Mouse (Mus musculus) CH12.LX (cell line): Measurements from ENCODE around the gene Nptn. TPM values are rescaled to one million over a fixed set of nuclear protein-coding genes. Genes with fewer than 3 reads are reported as not detected.
A peak's percentile ranks its signal among the peaks of the same experiment; 100 is the strongest.

Experiments
- DNase-seq: peaks from one replicate; pipeline ENCODE4 v3.0.0-alpha.2; 2013; ENCODE audit errors: extremely low read depth
- H3K27ac ChIP-seq: 2 replicates; pipeline ENCODE4 v1.5.1; 2012; ENCODE audit warnings: low read depth, mild to moderate bottlenecking, control low read depth, moderate library complexity; ENCODE audit not compliant: insufficient read depth
- H3K27me3 ChIP-seq: replicated peaks from 2 replicates; pipeline ENCODE3; 2012; ENCODE audit warnings: inconsistent platforms
- H3K36me3 ChIP-seq, 2 experiments: replicated peaks in 1 of 2; 2 replicates each; pipeline versions ENCODE3 to v1.6.1; 2012; ENCODE audit warnings: inconsistent platforms in 1 of 2, low read length in 1 of 2, mild to moderate bottlenecking in 1 of 2, mixed read lengths in 1 of 2, moderate library complexity in 1 of 2; ENCODE audit not compliant: control insufficient read depth in 1 of 2, insufficient read depth in 1 of 2
- H3K4me1 ChIP-seq, 2 experiments: 2 replicates each; pipeline ENCODE4 v1.6.1; 2012; ENCODE audit warnings: inconsistent platforms in 1 of 2, moderate library complexity in 1 of 2; ENCODE audit not compliant: insufficient read depth in 2 of 2, control insufficient read depth in 1 of 2
- H3K4me2 ChIP-seq: 2 replicates; pipeline ENCODE4 v1.6.1; 2012; ENCODE audit warnings: low read depth, mild to moderate bottlenecking, control low read depth; ENCODE audit not compliant: poor library complexity, insufficient read depth, severe bottlenecking
- H3K4me3 ChIP-seq, 3 experiments: fragments of 150-350 bp in 1 of 3; sonication (generic) in 1 of 3; replicated peaks in 1 of 3; 2 replicates each; pipeline versions ENCODE3 to v1.5.1; 2011 to 2012; ENCODE audit warnings: low read depth in 2 of 3, low read length in 2 of 3, mild to moderate bottlenecking in 2 of 3, moderate library complexity in 2 of 3, control low read depth in 1 of 3, improper control_type of control experiment in 1 of 3, inconsistent platforms in 1 of 3, mixed read lengths in 1 of 3; ENCODE audit not compliant: poor library complexity in 1 of 3
- H3K79me2 ChIP-seq: replicated peaks from 2 replicates; pipeline ENCODE4 v1.6.1; 2012; ENCODE audit warnings: mild to moderate bottlenecking, moderate library complexity; ENCODE audit not compliant: control insufficient read depth, poor library complexity, insufficient read depth, severe bottlenecking; ENCODE audit errors: extremely low read depth
- H3K9ac ChIP-seq: 2 replicates; pipeline ENCODE4 v1.6.1; 2012; ENCODE audit warnings: low read depth, mild to moderate bottlenecking, control low read depth, moderate library complexity; ENCODE audit not compliant: insufficient read depth
- H3K9me3 ChIP-seq: replicated peaks from 2 replicates; pipeline ENCODE3; 2012; ENCODE audit warnings: low read length, inconsistent platforms, mixed read lengths
- BHLHE40 ChIP-seq: IDR thresholded peaks from 2 replicates; pipeline ENCODE4 v1.6.1; 2011; ENCODE audit warnings: mild to moderate bottlenecking, low read depth, low read length, improper control_type of control experiment
- CHD1 ChIP-seq: IDR thresholded peaks from 2 replicates; pipeline ENCODE4 v1.6.1; 2012; ENCODE audit warnings: low read depth, low read length, improper control_type of control experiment, inconsistent platforms
- CHD2 ChIP-seq: IDR thresholded peaks from 2 replicates; pipeline ENCODE4 v1.6.1; 2011; ENCODE audit warnings: low read length, improper control_type of control experiment
- ELF1 ChIP-seq: IDR thresholded peaks from 2 replicates; pipeline ENCODE4 v1.6.1; 2014; ENCODE audit warnings: low read depth, mild to moderate bottlenecking, inconsistent platforms, low read length, improper control_type of control experiment
- EP300 ChIP-seq: IDR thresholded peaks from 2 replicates; pipeline ENCODE4 v1.6.1; 2011; ENCODE audit warnings: low read length, improper control_type of control experiment
- ETS1 ChIP-seq: conservative IDR thresholded peaks from 2 replicates; pipeline ENCODE4 v1.6.1; 2012; ENCODE audit warnings: low read depth, mild to moderate bottlenecking, inconsistent platforms, low read length, improper control_type of control experiment, moderate library complexity
- GABPA ChIP-seq: IDR thresholded peaks from 2 replicates; pipeline ENCODE4 v1.6.1; 2012; ENCODE audit warnings: low read depth, low read length, improper control_type of control experiment, inconsistent platforms; ENCODE audit not compliant: insufficient replicate concordance
- IRF4 ChIP-seq: IDR thresholded peaks from 2 replicates; pipeline ENCODE4 v1.6.1; 2014; ENCODE audit warnings: low read depth, mild to moderate bottlenecking, inconsistent platforms, low read length, improper control_type of control experiment
- JUND ChIP-seq: conservative IDR thresholded peaks from 2 replicates; pipeline ENCODE4 v1.6.1; 2011; ENCODE audit warnings: low read depth, low read length, improper control_type of control experiment
- MAZ ChIP-seq: IDR thresholded peaks from 2 replicates; pipeline ENCODE4 v1.6.1; 2012; ENCODE audit warnings: low read depth, mild to moderate bottlenecking, inconsistent platforms, low read length, improper control_type of control experiment, moderate library complexity
- MEF2A ChIP-seq: IDR thresholded peaks from 2 replicates; pipeline ENCODE4 v1.6.1; 2014; ENCODE audit warnings: low read depth, mild to moderate bottlenecking, inconsistent platforms, low read length, improper control_type of control experiment, borderline replicate concordance
- MXI1 ChIP-seq: IDR thresholded peaks from 2 replicates; pipeline ENCODE4 v1.6.1; 2011; ENCODE audit warnings: mild to moderate bottlenecking, low read depth, low read length, improper control_type of control experiment
- MYC ChIP-seq: IDR thresholded peaks from 2 replicates; pipeline ENCODE4 v1.6.1; 2011; ENCODE audit warnings: low read depth, mild to moderate bottlenecking, improper control_type of control experiment, low read length
- NELFE ChIP-seq: IDR thresholded peaks from 2 replicates; pipeline ENCODE4 v1.6.1; 2011; ENCODE audit warnings: low read depth, low read length, improper control_type of control experiment
- SIN3A ChIP-seq: IDR thresholded peaks from 2 replicates; pipeline ENCODE4 v1.6.1; 2012; ENCODE audit warnings: low read length, improper control_type of control experiment, inconsistent platforms
- TBP ChIP-seq: conservative IDR thresholded peaks from 2 replicates; pipeline ENCODE4 v1.6.1; 2011; ENCODE audit warnings: low read depth, low read length, improper control_type of control experiment
- UBTF ChIP-seq: IDR thresholded peaks from 2 replicates; pipeline ENCODE4 v1.6.1; 2012; ENCODE audit warnings: low read depth, mild to moderate bottlenecking, inconsistent platforms, low read length, improper control_type of control experiment, moderate library complexity
- ZKSCAN1 ChIP-seq: IDR thresholded peaks from 2 replicates; pipeline ENCODE4 v1.6.1; 2012; ENCODE audit warnings: low read depth, inconsistent platforms, low read length, improper control_type of control experiment, borderline replicate concordance
- ZNF384 ChIP-seq: IDR thresholded peaks from 2 replicates; pipeline ENCODE4 v1.6.1; 2012; ENCODE audit warnings: low read depth, low read length, improper control_type of control experiment, inconsistent platforms
- dilution Hi-C: fragments of 300-500 bp; cut with MboI; formaldehyde crosslinking; loops from 2 replicates; pipeline ENCODE4 v1.14.3; 2020; ENCODE audit warnings: low sequenced_read_pairs; ENCODE audit not compliant: extremely low pct_unique_long_range_greater_than_20kb, extremely low pct_ligation_motif_present
- in situ Hi-C: fragments of 300-500 bp; cut with MboI; formaldehyde crosslinking; loops from 3 replicates; pipeline ENCODE4 v1.14.3; 2019; ENCODE audit warnings: low sequenced_read_pairs, low pct_ligation_motif_present, low pct_unique_long_range_greater_than_20kb, mixed read lengths
- polyA plus RNA-seq: library from polyadenylated mRNA; unstranded; fragments of >175 nt; gene quantifications from 2 replicates; pipeline ENCODE4 v1.2.1, GENCODE M21; 2012; ENCODE audit warnings: low read depth; ENCODE audit not compliant: insufficient read length
- total RNA-seq, 2 experiments: library from RNA; depleted of rRNA; stranded (reverse); fragments of 300-350 nt in 1 of 2; fragments of >200 nt in 1 of 2; gene quantifications; 2 replicates each; pipeline ENCODE4 v1.2.3; 2012 to 2014

Gene Nptn
- total and polyA plus RNA-seq, 3 experiments: 48.4 to 184 (median 175) TPM

DNA sequence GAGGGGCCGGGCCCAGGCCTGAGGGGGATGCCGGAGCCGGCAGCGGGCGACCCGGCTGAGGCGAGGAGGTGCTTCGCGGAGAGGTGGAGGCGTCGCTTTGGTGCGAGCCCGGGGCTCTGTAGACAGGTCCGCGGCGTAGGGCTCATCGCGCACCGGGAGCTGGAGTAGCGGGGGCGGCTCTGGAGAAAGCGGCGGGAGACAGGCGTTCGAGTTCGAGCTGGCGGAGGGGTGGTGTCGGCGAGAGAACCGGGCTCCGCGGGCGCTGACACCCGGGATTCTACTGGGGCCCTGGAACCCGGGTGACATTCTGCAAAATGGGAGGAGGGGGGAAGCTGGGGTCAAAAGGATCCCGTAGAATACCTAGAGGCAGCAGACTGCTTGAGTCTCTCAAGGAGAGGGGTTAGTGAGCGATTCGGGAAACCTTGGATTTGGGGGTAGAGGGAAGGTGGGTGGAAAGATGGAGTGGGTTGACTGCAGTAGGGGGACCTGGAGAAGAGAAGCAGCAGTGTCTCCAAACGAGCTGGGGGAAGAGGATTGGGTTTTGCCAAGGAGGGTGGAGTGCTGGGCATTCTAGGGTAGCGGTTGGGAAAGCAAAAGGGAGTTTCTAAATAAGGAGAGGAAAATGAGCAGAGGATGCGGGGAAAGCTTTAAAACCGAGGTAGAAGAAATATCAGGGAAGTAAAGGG, 684 bp downstream of the Nptn start:
- Histone ChIP-seq H3K4me3 (peak overlapping the region; percentile 70 to 93 (median 82)), H3K4me1 (peaks cover 2 to 39% of the 10 kb centered on the region in 2 experiments; a peak in 3 of 4 replicates), H3K9me3 (no peaks in the 10 kb centered on the region), H3K36me3 (peaks cover 0 to 1% of the 10 kb centered on the region in 2 experiments), H3K4me2 (peak overlapping the region; percentile 57), H3K27ac (peak overlapping the region; percentile 43; the same call in 1 of the 2 replicates), H3K27me3 (no peaks in the 10 kb centered on the region), H3K9ac (peak overlapping the region; percentile 76), H3K79me2 (peaks cover 21% of the 10 kb centered on the region)
- dilution Hi-C loops (no loop called here), in situ Hi-C loops (loop anchor here (10.0 kb wide), 1 partner anchor 72 kb away; no protein-coding TSS in a partner anchor)
- TF ChIP-seq GABPA (no peak), NELFE (no peak), ELF1 (0 out of 2 replicates have a peak, but pooled peaks have one; percentile 4), UBTF (peak; percentile 98), BHLHE40 (no peak), ZNF384 (no peak), ETS1 (no peak), TBP (no peak), CHD1 (no peak; the same call in 1 of the 2 replicates), MYC (no peak), ZKSCAN1 (no peak), IRF4 (no peak), MEF2A (no peak), MXI1 (no peak)
- DNase-seq: no peak

DNA sequence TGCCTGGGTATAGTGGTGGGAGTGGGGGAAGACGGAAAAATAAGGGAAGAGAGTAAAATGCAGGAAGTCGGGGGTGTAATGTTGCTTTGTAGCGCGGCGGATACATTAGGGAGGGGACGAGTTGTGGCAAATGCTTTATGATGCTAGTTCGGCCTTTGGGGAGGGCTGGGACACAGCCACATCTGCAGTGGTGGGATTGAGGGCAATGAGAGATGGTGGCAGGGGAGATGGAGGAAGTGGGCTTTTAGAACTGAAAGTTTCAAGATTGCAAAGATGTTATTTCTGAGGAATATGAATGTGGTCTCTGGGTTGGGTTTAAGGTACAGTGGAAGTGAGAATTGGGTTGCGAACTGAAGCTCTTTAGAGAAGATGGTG, 1.2 kb downstream of the Nptn start:
- DNase-seq: peak; percentile 70
- TF ChIP-seq SIN3A (peak; percentile 62; the same call in 1 of the 2 replicates), MEF2A (no peak), MAZ (0 out of 2 replicates have a peak, but pooled peaks have one; percentile 21), IRF4 (peak; percentile 34; the same call in 1 of the 2 replicates), EP300 (peak; percentile 74), TBP (0 out of 2 replicates have a peak, but pooled peaks have one; percentile 52), JUND (no peak), BHLHE40 (0 out of 2 replicates have a peak, but pooled peaks have one; percentile 9), MYC (no peak), UBTF (no peak), MXI1 (peak; percentile 50; the same call in 1 of the 2 replicates), CHD2 (no peak)
- TF ChIP-seq, all 38 proteins: peak for 7
- dilution Hi-C loops: no loop called here
- H3K4me2 ChIP-seq: peak overlapping the region; percentile 57
- peaks cover 2 to 41% of the 10 kb centered on the region in 2 experiments; a peak in 3 of 4 replicates for H3K4me1 ChIP-seq
- in situ Hi-C loops: loop anchor here (10.0 kb wide), 1 partner anchor 72 kb away; no protein-coding TSS in a partner anchor
- H3K79me2 ChIP-seq: peaks cover 23% of the 10 kb centered on the region
- H3K9ac ChIP-seq: peak overlapping the region; percentile 76
- H3K27ac ChIP-seq: peak overlapping the region; percentile 20; the same call in 1 of the 2 replicates
- H3K36me3 ChIP-seq: peaks cover 0 to 4% of the 10 kb centered on the region in 2 experiments
- H3K9me3 ChIP-seq: no peaks in the 10 kb centered on the region
- H3K4me3 ChIP-seq: peak overlapping the region; percentile 70 to 93 (median 82)
- no peaks in the 10 kb centered on the region for H3K27me3 ChIP-seq
